Mouse (Mus musculus) adrenal gland, postnatal 25 days (tissue): ENCODE measurements around the gene Olfr815. TPM values are rescaled to one million over a fixed set of nuclear protein-coding genes. Genes with fewer than 3 reads are reported as not detected.
"Not testable (repeated sequence)": the region's sequence is repeated elsewhere in the genome, so short reads cannot be mapped to it uniquely, and the experiment has no call there.

Experiments used
- DNase-seq: peaks from one replicate; pipeline ENCODE4 v3.0.0; 2021; ENCODE audit warnings: mixed read lengths
- long read RNA-seq: library from polyadenylated mRNA; stranded (forward); transcript quantifications from one replicate; pipeline ENCODE4 v2.0.0, GENCODE M21; 2021
- total RNA-seq: library from RNA; stranded (reverse); gene quantifications from 2 replicates; pipeline ENCODE4 v1.2.3, GENCODE M21; 2021

The Olfr815 gene
- not detected in 2 replicates for total RNA-seq
- long read RNA-seq, result 0 reads

DNA sequence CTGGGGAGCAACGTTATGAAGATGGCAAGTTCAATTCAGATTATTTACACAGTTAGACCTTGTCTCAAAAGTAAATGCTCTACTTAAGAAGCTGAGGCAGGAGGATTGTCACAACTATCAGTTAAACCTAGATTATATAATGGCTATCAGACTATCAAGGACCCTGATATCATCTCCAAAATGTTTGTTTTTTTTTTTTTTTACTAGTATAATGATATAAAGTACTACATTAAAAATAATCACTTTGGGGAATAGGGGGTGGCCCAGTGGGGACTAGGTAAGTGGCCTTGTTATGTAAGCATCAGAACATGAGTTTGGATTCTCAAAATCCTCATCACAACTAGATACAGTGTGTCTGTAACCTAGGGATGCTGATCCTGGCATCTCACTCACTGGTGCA lies at the start of gene Olfr815:
Gene Olfr815 (minus strand): TSS at position 101 of the 400 bp plus-strand sequence.
- not testable (repeated sequence) for DNase-seq

DNA sequence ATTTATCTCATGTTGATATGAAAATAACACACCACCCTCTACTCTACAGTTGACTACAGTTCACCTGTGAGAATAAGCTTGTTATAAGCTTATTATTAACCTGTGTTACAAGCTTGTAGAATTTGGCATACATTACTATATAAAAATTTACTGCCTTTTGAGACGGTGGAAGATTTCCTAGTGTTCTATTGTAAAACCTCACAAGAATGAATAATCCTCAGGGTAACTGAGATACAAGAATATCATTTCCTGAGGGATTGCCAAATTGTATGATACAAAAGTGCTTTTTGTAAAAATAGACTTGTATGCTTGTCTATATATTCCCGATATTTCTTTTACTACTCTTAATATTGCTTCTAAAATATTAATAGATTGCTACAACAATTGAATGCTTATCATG lies 43.3 kb upstream of the Olfr815 start, which contains the start of gene Olfr818:
Gene Olfr818 (minus strand): TSS at position 101 of the 400 bp plus-strand sequence.
- DNase-seq, result no peak

DNA sequence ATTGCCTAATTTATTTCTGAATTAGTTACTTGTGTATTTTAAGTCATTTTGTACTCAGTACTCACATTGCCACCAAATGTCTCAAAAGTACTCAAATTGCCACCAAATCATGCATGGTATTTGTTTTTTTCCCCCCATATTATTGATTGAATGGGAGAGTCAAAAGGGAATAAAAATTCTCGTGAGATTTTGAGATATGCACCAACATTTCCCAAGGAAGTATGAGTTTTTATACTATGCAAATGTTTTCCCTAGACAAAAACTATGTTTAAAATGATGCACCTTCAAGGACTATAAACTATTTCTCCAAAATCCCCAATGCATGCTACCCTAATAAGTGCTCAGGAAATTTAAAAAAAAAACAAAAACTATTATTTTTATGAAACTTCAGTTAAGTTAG lies 9.8 kb upstream of the Olfr815 start, which contains the start of gene Olfr816:
Gene Olfr816 (minus strand): TSS at position 101 of the 400 bp plus-strand sequence.
- DNase-seq, result no peak

DNA sequence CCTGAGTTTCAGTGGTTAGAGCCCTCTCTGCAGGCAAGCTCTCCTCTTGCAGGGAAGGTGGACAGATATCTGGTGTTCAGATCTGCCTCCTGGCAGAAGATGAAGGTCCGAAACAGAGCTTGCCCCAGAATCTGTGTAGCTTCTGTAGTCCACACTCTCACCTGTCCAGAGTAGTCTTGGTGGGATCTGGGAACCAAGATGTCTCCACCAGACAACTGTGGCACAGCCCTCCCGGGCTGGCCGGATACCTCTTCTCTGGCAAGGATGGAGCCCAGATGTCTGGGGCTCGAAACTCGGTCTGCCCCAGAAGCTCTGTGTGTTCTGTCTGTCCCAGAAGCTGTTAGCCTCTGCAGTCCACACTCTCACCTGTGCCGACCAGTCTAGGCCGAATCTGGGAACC lies 19.7 kb downstream of the Olfr815 start:
- no peak for DNase-seq

DNA sequence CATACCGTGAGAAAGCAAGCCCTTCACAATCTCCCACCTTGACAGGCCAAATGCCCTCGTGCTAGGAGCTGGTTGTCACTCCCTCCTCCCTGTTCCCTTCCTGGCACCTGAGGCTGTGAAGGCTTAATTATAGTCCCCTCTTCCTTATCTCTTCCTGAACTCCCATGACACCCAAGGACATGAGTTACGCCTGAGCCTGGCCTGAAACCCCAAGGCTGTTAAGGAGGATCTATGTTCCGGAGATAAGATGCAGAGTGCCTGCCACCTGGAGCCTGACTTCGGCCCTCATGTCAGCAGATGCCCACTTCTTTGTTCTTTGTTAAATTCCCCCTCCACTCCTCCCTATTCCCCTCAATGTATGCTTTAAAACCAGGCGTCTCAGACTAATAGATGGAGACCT lies 20.2 kb downstream of the Olfr815 start:
- not testable (repeated sequence) for DNase-seq

DNA sequence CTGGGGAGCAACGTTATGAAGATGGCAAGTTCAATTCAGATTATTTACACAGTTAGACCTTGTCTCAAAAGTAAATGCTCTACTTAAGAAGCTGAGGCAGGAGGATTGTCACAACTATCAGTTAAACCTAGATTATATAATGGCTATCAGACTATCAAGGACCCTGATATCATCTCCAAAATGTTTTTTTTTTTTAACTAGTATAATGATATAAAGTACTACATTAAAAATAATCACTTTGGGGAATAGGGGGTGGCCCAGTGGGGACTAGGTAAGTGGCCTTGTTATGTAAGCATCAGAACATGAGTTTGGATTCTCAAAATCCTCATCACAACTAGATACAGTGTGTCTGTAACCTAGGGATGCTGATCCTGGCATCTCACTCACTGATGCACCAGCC lies 25.9 kb downstream of the Olfr815 start, which contains the start of gene Olfr814:
Gene Olfr814 (minus strand): TSS at position 101 of the 400 bp plus-strand sequence.
- not testable (repeated sequence) for DNase-seq

DNA sequence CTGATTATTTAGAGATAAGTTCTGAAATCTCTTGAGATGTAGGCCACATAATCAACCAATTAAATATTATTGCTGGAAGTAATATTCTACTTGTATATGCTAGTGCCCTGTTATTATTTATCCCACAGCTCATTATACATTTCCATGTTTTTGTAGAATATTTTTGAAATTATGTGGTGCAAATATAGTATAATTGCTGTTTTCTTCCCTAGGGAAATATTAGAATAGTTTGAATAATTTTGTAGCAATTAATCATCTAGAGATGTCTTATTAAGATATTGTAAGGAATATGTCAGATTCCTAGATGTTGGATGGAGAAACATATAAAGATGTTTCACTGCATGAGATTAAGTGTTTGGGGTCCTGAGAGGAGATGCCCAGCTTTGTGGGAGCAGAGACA lies 50.6 kb downstream of the Olfr815 start, which contains the start of gene Olfr813:
Gene Olfr813 (plus strand): TSS at position 301 of the 400 bp plus-strand sequence.
- DNase-seq, result no peak

Other genes starting within 250 kb of the Olfr815 start
- not detected in 2 replicates for gene Olfr800, start 248.2 kb downstream of the Olfr815 start, total RNA-seq
- not detected in 2 replicates for gene Olfr801, start 232.0 kb downstream of the Olfr815 start, total RNA-seq
- not detected in 2 replicates for gene Olfr802, start 217.7 kb downstream of the Olfr815 start, total RNA-seq
- not detected in 2 replicates for gene Olfr803, start 211.6 kb downstream of the Olfr815 start, total RNA-seq
- gene Olfr804, start 202.7 kb downstream of the Olfr815 start, total RNA-seq, result not detected in 2 replicates
- not detected in 2 replicates for gene Olfr805, start 176.5 kb downstream of the Olfr815 start, total RNA-seq
- not detected in 2 replicates for gene Olfr806, start 163.9 kb downstream of the Olfr815 start, total RNA-seq
- not detected in 2 replicates for gene Olfr807, start 148.1 kb downstream of the Olfr815 start, total RNA-seq
- not detected in 2 replicates for gene Olfr808, start 140.4 kb downstream of the Olfr815 start, total RNA-seq
- gene Olfr809, start 131.2 kb downstream of the Olfr815 start, total RNA-seq, result not detected in 2 replicates
- gene Olfr810, start 111.0 kb downstream of the Olfr815 start, total RNA-seq, result not detected in 2 replicates
- gene Olfr811, start 101.5 kb downstream of the Olfr815 start, total RNA-seq, result not detected in 2 replicates
- not detected in 2 replicates for gene Olfr812, start 59.8 kb downstream of the Olfr815 start, total RNA-seq
- gene Olfr813, start 50.5 kb downstream of the Olfr815 start, total RNA-seq, result not detected in 2 replicates
- not detected in 2 replicates for gene Olfr814, start 26.0 kb downstream of the Olfr815 start, total RNA-seq
- not detected in 2 replicates for gene Olfr816, start 9.7 kb upstream of the Olfr815 start, total RNA-seq
- gene Olfr818, start 43.2 kb upstream of the Olfr815 start, total RNA-seq, result not detected in 2 replicates
- not detected in 2 replicates for gene Olfr819, start 61.4 kb upstream of the Olfr815 start, total RNA-seq
- not detected in 2 replicates for gene Olfr247, start 70.3 kb upstream of the Olfr815 start, total RNA-seq
- gene Gm10310, start 79.2 kb upstream of the Olfr815 start, total RNA-seq, result not detected in 2 replicates
- gene Olfr820, start 106.8 kb upstream of the Olfr815 start, total RNA-seq, result not detected in 2 replicates
- gene Olfr821, start 124.5 kb upstream of the Olfr815 start, total RNA-seq, result not detected in 2 replicates
- gene Olfr822, start 165.3 kb upstream of the Olfr815 start, total RNA-seq, result not detected in 2 replicates
- gene Olfr823, start 209.5 kb upstream of the Olfr815 start, total RNA-seq, result not detected in 2 replicates
- not detected in 2 replicates for gene Olfr824, start 224.1 kb upstream of the Olfr815 start, total RNA-seq